Mouse (Mus musculus): ENCODE results near the gene Apopt1. TPM values are rescaled to one million over a fixed set of nuclear protein-coding genes. Genes with fewer than 3 reads are reported as not detected.

The Apopt1 gene
- polyA plus RNA-seq, 1 experiment: 363 TPM

DNA sequence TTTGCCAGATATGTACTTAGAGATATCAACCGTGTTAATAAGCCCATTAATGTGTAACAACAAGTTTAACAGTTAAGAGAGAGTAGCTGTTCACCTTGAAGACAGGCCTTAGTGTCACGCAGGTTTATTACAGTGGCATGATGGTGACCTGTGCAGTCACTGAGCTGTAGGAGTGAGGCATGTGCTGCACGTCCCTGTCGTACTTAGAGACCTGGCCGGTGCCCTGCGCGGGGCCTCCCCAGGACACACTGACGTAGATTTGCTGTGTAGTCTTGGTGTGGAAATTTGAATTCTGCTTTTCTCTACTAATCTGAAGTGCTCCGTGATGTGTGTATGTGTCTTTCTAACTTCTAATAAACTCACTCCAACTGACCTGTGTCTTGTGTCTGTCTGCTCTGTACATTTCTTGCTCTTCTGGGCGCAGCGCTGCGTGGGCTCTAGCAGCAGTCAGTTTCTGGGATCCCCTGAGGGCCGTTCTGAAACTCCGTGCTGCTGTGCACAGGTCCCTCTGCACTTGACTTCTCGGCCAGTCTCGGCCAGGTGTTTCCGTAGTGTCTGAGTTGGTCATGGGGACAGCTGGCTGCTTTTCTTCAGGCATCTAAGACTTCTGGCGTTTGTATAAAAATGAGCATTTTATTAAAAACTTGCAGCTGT is 81.6 kb downstream of the Apopt1 start:
- TF ChIP-seq GATA1 (IDR thresholded peaks at IDR 0.05; ENCODE audit: low read length): no peak

DNA sequence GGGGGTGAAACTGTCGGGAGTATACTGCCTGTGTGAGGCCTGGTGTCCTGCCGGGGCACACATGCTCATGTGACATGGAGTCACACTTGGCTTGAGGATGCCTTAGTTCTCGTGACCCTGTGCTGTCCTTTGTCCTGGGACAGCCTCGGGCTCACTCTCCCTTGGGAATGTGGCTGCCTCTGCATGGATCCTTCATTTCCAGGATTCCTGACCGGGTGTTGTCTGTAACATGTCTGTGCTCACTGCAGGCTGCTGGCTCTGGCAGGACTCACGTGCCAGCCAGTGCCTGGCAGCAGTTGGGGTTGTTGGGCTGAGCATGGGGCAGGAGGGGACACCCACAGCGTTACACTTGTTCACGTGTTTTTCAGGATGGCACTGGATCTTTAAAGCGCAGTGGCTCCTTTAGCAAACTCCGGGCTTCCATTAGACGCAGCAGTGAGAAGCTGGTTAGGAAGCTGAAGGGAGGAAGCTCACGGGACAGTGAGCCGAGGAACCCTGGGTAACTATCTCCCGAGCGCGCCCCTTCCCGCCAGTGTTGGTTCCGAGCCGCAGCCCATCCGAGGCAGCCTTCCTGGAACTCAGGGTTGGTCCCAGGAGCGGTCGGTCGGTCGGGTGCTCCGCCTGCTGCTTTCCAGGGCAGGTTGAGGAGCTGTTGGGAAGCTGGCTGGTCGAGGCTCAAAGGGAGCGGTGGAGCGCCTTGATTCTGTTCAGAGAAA is 82.3 kb downstream of the Apopt1 start:
- no peak for TF ChIP-seq GATA1 (IDR thresholded peaks at IDR 0.05; ENCODE audit: low read length)

DNA sequence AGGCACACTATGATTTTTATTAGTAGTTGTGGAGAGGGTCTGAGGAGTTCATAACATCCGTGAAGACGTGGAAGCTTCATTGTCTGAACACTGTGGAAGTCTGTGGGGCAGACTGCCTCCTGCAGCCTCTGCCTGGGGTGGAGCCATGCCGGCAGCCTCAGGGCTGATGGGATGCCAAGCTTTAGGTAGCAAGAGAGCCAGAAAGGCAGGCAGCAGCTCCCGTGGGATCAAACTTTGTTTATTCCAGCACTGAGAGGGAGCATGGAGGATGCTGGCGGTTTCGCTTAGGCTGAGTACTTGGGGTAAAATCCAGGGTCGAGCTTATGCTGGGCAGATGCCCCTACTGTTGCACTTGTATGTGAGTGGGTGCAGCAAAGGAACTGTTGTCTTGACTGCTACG is 84.2 kb downstream of the Apopt1 start:
- TF ChIP-seq GATA1 (IDR thresholded peaks at IDR 0.05; ENCODE audit: low read length): no peak

DNA sequence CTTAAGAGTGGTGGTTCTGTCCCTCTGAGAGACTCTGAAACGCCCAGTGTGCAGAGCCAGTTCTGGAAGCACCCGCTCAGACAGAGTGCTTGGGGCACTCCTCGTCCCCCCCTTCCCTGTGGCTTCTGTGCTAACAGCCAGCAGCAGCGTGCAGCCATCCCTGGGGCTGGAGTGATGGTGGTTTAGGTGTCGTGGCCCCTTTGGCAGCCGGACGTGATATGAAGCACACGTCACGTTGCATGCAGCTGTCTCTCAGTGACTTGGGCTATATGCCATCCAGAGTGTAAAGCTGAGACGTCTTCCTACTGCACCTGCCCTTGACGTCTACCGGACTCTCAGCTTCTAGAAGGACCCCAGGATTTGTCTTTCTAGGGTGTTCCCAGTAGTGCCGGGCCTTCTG is 85.4 kb downstream of the Apopt1 start:
- no peak for TF ChIP-seq GATA1 (IDR thresholded peaks at IDR 0.05; ENCODE audit: low read length)

DNA sequence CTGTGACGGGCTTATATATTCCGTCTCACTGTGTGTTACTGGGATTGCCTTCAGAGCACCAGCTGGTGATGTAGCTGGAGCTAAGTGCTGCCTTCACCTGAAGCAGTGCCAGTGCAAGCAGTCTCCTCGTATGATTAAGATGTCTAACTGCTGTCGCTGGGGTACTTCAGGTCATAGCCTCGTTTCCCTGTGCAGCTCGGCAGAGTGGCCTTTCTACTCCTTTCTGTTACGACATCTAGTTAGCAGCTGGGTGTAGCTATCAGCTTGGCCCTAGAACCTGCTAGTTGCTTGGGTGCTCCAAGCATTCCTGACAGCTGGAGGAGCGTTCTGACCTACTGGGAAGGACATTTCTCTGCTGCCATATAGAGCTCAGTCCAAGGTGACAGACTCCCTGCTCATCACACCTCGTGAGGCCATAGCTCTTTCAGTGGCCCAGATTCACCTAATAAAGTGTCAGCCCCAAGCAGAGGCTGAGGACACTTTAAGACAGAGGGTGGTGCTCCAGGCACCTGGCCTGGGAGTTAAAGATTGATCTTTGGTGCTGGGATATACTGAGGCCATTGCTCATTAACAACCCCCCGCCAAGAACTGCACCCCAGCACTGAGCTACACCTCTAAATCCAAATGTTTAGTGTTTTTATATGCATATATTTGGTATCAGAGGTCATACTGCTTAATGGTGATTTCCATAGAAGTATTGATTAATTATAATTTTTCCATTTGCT is 87.6 kb downstream of the Apopt1 start:
- TF ChIP-seq GATA1 (IDR thresholded peaks at IDR 0.05; ENCODE audit: low read length): no peak

DNA sequence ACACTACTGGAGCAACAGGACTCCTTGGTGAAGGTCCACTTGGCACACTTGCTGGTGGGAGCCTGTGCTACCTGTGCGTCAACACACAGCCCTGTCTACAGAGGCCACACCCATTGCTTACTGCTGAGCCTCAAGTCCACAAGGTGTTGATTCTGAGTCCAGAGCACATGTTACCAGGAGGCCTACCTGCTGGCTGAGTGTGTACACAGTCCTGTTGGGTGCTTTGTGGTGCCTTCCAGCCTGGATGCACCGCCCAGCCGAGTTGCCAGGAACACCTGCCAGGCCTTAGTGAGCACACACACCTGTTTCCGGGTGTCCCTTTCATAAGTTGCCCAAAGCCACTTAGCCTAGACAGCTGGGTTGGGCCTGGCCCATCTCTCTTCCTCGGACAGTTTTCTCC is 90.5 kb downstream of the Apopt1 start:
- no peak for TF ChIP-seq GATA1 (IDR thresholded peaks at IDR 0.05; ENCODE audit: low read length)

Other genes starting within 250 kb of the Apopt1 start
- gene Gm266, start 227.4 kb upstream of the Apopt1 start, polyA plus RNA-seq (2012): not detected in 2 replicates
- gene Eif5, start 175.2 kb upstream of the Apopt1 start, polyA plus RNA-seq (2012): 115 and 186 TPM in 2 replicates
- 22.2 and 22.6 TPM in 2 replicates for gene Mark3, start 138.7 kb upstream of the Apopt1 start, polyA plus RNA-seq (2012)
- not detected in 2 replicates for gene Ckb, start 40.9 kb upstream of the Apopt1 start, polyA plus RNA-seq (2012)
- gene Trmt61a, start 35.2 kb upstream of the Apopt1 start, polyA plus RNA-seq (2012): 37.8 and 43.0 TPM in 2 replicates
- 15.3 and 19.4 TPM in 2 replicates for gene Bag5, start within 50 bp of the Apopt1 start, polyA plus RNA-seq (2012)
- gene Klc1, start 45.6 kb downstream of the Apopt1 start, polyA plus RNA-seq (2012): 47.5 and 47.6 TPM in 2 replicates
- 8.4 and 14.8 TPM in 2 replicates for gene Xrcc3, start 100.6 kb downstream of the Apopt1 start, polyA plus RNA-seq (2012)
- gene Zfyve21, start 100.9 kb downstream of the Apopt1 start, polyA plus RNA-seq (2012): 11.6 and 11.8 TPM in 2 replicates
- 20.6 and 21.5 TPM in 2 replicates for gene Ppp1r13b, start 194.8 kb downstream of the Apopt1 start, polyA plus RNA-seq (2012)

All from G1E-ER4 (cell line).